Mouse (Mus musculus): Measurements from ENCODE around the gene Usmg5.

Gene Usmg5

DNA sequence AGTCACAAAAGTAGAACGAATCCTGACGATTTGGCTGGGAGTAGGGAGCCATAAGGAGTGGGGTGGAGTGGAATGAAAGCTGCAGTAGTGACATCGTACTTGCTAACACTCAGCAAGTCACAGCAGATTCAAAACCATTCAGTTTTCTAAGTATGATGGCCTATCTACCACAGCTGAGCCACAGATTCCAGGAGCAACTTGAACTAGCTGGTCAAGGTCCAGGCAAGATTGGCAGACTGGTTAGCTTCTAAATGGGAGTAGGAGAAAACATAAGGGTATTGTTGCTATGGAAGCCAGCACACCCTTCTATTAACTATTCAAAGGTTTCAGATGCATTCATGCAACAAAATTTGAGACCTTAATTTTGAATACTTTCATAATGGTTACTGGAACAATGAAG lies 2.2 kb downstream of the Usmg5 start:
- Histone ChIP-seq H3K9me3 (ENCODE audit: low read length) (no peaks in the 10 kb centered on the region), H3K4me3 (replicated peaks; ENCODE audit: low read length) (no peak overlapping the region), H3K4me1 (replicated peaks; ENCODE audit: low read depth, low read length) (peaks cover 30% of the 10 kb centered on the region), H3K36me3 (ENCODE audit: insufficient read depth, low read length) (peaks cover 70% of the 10 kb centered on the region), H3K27me3 (ENCODE audit: insufficient read depth, low read length) (no peaks in the 10 kb centered on the region)
- TF ChIP-seq CTCF (conservative IDR thresholded peaks at IDR 0.05; ENCODE audit: low read length) (no peak), POU5F1 (IDR thresholded peaks at IDR 0.05; ENCODE audit: borderline replicate concordance, low read length) (no peak), NANOG (IDR thresholded peaks at IDR 0.05; ENCODE audit: borderline replicate concordance, low read length) (no peak)

DNA sequence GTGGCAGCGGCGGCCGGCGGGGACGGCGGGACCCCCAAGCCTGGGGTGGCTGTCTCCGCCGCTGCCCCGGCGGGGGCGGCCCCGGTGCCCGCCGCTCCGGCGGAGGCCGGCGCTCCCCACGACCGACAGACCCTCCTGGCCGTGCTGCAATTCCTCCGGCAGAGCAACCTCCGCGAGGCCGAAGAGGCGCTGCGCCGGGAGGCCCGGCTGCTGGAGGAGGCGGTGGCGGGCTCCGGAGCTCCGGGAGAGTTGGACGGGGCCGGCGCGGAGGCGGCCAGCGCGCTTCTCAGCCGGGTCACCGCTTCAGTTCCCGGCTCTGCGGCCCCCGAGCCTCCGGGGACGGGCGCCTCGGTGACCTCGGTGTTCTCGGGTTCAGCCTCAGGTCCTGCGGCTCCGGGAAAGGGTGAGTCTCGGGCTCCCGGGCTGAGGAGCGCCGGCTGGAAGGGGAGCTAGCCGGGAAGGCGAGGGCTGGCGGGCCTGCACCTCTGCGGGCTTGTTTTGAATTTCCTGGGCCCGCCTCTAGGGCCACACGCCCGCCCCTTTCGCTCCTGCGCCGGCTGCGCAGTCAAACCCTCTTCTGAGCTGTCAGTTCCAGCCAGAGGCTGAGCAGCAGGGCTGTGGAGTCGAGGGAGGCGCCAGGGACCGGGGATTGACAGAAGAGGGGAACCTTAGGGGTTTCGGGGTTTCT lies 22.4 kb downstream of the Usmg5 start:
- H3K9me3 ChIP-seq (ENCODE audit: low read length) = no peaks in the 10 kb centered on the region
- peak overlapping the region; percentile 100 for H3K4me3 ChIP-seq (replicated peaks; ENCODE audit: low read length)
- H3K27me3 ChIP-seq (ENCODE audit: insufficient read depth, low read length) = no peaks in the 10 kb centered on the region
- H3K4me1 ChIP-seq (replicated peaks; ENCODE audit: low read depth, low read length) = peaks cover 27% of the 10 kb centered on the region
- no peak for TF ChIP-seq POU5F1 (IDR thresholded peaks at IDR 0.05; ENCODE audit: borderline replicate concordance, low read length)
- no peak for TF ChIP-seq CTCF (conservative IDR thresholded peaks at IDR 0.05; ENCODE audit: low read length)
- no peak for TF ChIP-seq NANOG (IDR thresholded peaks at IDR 0.05; ENCODE audit: borderline replicate concordance, low read length)
- peaks cover 30% of the 10 kb centered on the region for H3K36me3 ChIP-seq (ENCODE audit: insufficient read depth, low read length)

DNA sequence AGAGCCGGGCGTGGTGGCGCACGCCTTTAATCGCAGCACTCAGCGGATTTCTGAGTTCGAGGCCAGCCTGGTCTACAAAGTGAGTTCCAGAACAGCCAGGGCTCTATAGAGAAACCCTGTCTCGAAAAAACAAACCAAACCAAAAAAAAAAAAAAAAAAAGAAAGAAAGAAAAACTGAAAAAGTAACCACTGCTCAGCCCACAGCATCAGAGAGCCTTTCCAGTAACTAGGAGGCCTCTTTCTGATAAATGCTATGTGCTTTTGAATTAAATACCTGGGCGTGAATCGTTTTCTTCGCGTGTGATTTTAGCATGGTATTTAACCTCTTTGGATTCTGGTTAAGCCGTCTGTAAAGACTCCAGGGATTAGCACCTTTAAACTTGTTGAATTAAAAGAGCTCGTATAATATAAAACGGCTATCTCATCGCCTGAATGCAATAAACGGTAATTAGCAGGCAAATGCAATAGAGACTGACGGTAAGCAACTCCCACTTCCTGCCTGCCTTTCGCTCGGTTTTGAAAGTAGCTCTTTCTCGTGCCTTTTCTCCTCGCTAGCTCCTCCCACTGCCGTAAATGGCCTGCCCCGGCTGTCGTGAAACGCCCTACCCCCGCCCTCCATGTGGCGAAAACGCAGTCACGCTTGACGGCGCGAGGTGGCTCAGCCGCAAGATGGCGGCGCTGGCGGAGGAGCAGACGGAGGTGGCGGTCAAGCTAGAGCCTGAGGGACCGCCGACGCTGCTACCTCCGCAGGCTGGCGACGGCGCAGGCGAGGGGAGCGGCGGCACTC lies 23.2 kb downstream of the Usmg5 start, which contains the start of gene Taf5:
Gene Taf5 (plus strand): TSS at position 651 of the 787 bp plus-strand sequence.
- Histone ChIP-seq H3K9me3 (ENCODE audit: low read length) (no peaks in the 10 kb centered on the region), H3K4me1 (replicated peaks; ENCODE audit: low read depth, low read length) (peaks cover 27% of the 10 kb centered on the region), H3K36me3 (ENCODE audit: insufficient read depth, low read length) (peaks cover 22% of the 10 kb centered on the region), H3K4me3 (replicated peaks; ENCODE audit: low read length) (peak within 1 kb of the TSS; percentile 100), H3K27me3 (ENCODE audit: insufficient read depth, low read length) (no peaks in the 10 kb centered on the region)
- no peak for TF ChIP-seq CTCF (conservative IDR thresholded peaks at IDR 0.05; ENCODE audit: low read length)
- TF ChIP-seq POU5F1 (IDR thresholded peaks at IDR 0.05; ENCODE audit: borderline replicate concordance, low read length) = no peak
- TF ChIP-seq NANOG (IDR thresholded peaks at IDR 0.05; ENCODE audit: borderline replicate concordance, low read length) = no peak

GRCm38 (mm10) chr19:47065860-47066259 lies 24.6 kb downstream of the Usmg5 start:
- Histone ChIP-seq H3K27me3 (ENCODE audit: insufficient read depth, low read length) (no peaks in the 10 kb centered on the region), H3K4me1 (replicated peaks; ENCODE audit: low read depth, low read length) (peaks cover 27% of the 10 kb centered on the region), H3K36me3 (ENCODE audit: insufficient read depth, low read length) (peaks cover 9% of the 10 kb centered on the region), H3K9me3 (ENCODE audit: low read length) (no peaks in the 10 kb centered on the region), H3K4me3 (replicated peaks; ENCODE audit: low read length) (no peak overlapping the region)
- no peak for TF ChIP-seq NANOG (IDR thresholded peaks at IDR 0.05; ENCODE audit: borderline replicate concordance, low read length)
- no peak for TF ChIP-seq POU5F1 (IDR thresholded peaks at IDR 0.05; ENCODE audit: borderline replicate concordance, low read length)
- peak; percentile 72 for TF ChIP-seq CTCF (conservative IDR thresholded peaks at IDR 0.05; ENCODE audit: low read length)

DNA sequence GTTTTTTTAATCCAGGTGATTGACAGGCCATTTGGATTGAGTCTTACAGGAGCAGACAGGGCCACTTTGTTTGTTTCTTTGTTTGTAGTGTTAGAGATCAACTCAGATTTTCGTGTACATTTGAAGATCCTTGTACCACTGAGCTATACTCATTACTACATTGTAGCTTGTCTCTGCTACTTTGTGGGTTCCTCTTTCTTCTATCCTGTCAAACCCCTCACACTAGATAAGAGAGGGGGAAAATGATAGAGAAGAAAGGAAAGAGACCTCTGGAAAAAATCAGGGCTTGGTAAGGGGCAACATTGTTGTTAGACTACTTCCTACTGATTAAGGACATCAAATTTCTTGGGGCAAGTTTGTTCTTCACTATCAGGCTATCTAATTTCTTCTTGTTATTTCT lies 32.8 kb downstream of the Usmg5 start:
- TF ChIP-seq POU5F1 (IDR thresholded peaks at IDR 0.05; ENCODE audit: borderline replicate concordance, low read length) (no peak), NANOG (IDR thresholded peaks at IDR 0.05; ENCODE audit: borderline replicate concordance, low read length) (no peak), CTCF (conservative IDR thresholded peaks at IDR 0.05; ENCODE audit: low read length) (no peak)
- Histone ChIP-seq H3K4me3 (replicated peaks; ENCODE audit: low read length) (no peak overlapping the region), H3K36me3 (ENCODE audit: insufficient read depth, low read length) (no peaks in the 10 kb centered on the region), H3K9me3 (ENCODE audit: low read length) (no peaks in the 10 kb centered on the region), H3K27me3 (ENCODE audit: insufficient read depth, low read length) (0 out of 2 replicates have a peak, but pooled peaks cover 5% of the 10 kb centered on the region), H3K4me1 (replicated peaks; ENCODE audit: low read depth, low read length) (peaks cover 1% of the 10 kb centered on the region)

- Histone ChIP-seq H3K4me3 (replicated peaks; ENCODE audit: low read length) (no peak overlapping the region), H3K27me3 (ENCODE audit: insufficient read depth, low read length) (0 out of 2 replicates have a peak, but pooled peaks cover 5% of the 10 kb centered on the region), H3K4me1 (replicated peaks; ENCODE audit: low read depth, low read length) (peaks cover 23% of the 10 kb centered on the region), H3K9me3 (ENCODE audit: low read length) (no peaks in the 10 kb centered on the region), H3K36me3 (ENCODE audit: insufficient read depth, low read length) (peaks cover 6% of the 10 kb centered on the region)
- TF ChIP-seq POU5F1 (IDR thresholded peaks at IDR 0.05; ENCODE audit: borderline replicate concordance, low read length) (no peak), CTCF (conservative IDR thresholded peaks at IDR 0.05; ENCODE audit: low read length) (no peak), NANOG (IDR thresholded peaks at IDR 0.05; ENCODE audit: borderline replicate concordance, low read length) (no peak)
These were observed 37.0 kb downstream of the Usmg5 start for GRCm38 (mm10) chr19:47053471-47053870.

DNA sequence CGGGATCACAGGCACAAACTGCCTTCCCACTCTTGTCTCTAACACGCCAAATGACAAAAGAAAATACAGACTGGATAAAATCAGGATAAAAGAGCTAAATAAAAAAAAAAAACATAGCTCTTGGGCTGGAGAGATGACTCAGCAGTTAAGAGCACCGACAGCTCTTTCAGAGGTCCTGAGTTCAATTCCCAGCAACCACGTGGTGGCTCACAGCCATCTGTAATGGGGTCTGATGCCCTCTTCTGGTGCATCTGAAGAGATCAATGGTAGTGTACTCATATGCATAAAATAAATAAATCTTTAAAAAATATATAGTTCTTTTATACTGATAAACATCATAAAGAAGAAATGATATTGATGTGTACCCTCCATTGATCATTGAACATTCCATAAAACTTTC lies 37.5 kb downstream of the Usmg5 start:
- H3K4me3 ChIP-seq (replicated peaks; ENCODE audit: low read length) = no peak overlapping the region
- 0 out of 2 replicates have a peak, but pooled peaks cover 5% of the 10 kb centered on the region for H3K27me3 ChIP-seq (ENCODE audit: insufficient read depth, low read length)
- peaks cover 29% of the 10 kb centered on the region for H3K4me1 ChIP-seq (replicated peaks; ENCODE audit: low read depth, low read length)
- no peaks in the 10 kb centered on the region for H3K9me3 ChIP-seq (ENCODE audit: low read length)
- TF ChIP-seq NANOG (IDR thresholded peaks at IDR 0.05; ENCODE audit: borderline replicate concordance, low read length) (no peak), CTCF (conservative IDR thresholded peaks at IDR 0.05; ENCODE audit: low read length) (no peak), POU5F1 (IDR thresholded peaks at IDR 0.05; ENCODE audit: borderline replicate concordance, low read length) (no peak)
- peaks cover 12% of the 10 kb centered on the region for H3K36me3 ChIP-seq (ENCODE audit: insufficient read depth, low read length)

GRCm38 (mm10) chr19:47050271-47051032 lies 40.0 kb downstream of the Usmg5 start, which contains the start of gene Pcgf6:
Gene Pcgf6 (minus strand): TSS chr19:47050906.
- Histone ChIP-seq H3K9me3 (ENCODE audit: low read length) (no peaks in the 10 kb centered on the region), H3K36me3 (ENCODE audit: insufficient read depth, low read length) (peaks cover 37% of the 10 kb centered on the region), H3K27me3 (ENCODE audit: insufficient read depth, low read length) (no peaks in the 10 kb centered on the region), H3K4me1 (replicated peaks; ENCODE audit: low read depth, low read length) (peaks cover 47% of the 10 kb centered on the region), H3K4me3 (replicated peaks; ENCODE audit: low read length) (peak within 1 kb of the TSS; percentile 98)
- TF ChIP-seq CTCF (conservative IDR thresholded peaks at IDR 0.05; ENCODE audit: low read length) (no peak), POU5F1 (IDR thresholded peaks at IDR 0.05; ENCODE audit: borderline replicate concordance, low read length) (no peak), NANOG (IDR thresholded peaks at IDR 0.05; ENCODE audit: borderline replicate concordance, low read length) (no peak)
